Mouse (Mus musculus) layer of hippocampus, adult 11-12 months (tissue): ENCODE measurements around the gene Phf21a.

ENCODE experiments used
- DNase-seq: peaks from one replicate; pipeline ENCODE4 v3.0.0; 2022; ENCODE audit warnings: low spot score

Gene Phf21a

DNA sequence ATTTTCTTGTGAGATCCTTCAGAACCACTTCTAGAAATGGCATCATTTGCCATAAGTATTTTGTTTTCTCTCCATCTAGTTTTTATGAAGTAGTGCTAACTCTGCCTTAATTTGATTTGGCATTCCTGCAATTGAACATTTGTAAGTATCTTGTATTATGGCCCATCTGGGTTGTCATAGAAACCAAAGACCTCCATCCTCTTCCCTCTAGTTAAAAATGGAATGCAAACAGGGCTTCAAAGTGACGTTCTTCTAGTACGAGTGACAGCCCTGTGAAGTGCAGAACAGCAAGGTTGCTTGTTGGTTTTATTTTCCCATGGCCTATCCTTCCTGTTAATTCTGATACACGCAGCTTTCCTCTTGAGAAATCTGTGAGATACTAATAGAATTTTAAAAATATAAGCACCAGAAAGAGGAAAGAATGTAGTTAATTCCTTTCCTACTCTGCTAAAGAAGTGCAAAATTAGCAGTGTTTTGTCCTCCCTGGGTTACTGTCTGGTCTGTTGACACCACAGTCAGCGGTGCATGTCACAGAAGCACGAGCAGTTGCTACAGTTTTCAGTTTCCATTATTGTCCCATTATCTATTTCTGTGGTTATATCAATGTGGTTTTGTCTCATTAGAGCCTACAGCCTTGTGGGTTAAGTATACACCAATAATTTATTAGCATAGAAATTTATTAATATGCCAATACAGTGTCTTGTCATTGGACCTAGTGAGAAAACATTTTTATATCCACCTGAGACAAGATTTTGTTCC lies 209.1 kb downstream of the Phf21a start:
- DNase-seq, result no peak

DNA sequence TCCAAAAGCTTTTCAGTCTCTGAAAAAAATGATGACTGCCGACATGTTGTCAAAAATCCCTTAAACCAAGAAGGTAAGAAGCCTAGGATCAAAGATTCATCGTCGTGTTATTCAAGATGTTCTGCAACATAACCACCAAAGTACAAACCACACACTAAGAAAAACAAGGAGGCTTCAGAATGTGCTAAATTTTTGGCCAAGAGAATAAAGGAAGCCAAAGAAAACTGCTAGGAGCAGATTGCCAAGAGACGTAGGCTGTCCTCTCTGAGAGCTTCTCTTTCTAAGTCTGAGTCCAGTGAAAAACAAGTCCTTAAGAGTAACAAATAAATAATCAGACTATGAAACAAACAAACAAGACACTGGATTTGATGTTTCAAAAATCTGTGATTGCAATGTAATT lies 219.6 kb downstream of the Phf21a start:
- no peak for DNase-seq

DNA sequence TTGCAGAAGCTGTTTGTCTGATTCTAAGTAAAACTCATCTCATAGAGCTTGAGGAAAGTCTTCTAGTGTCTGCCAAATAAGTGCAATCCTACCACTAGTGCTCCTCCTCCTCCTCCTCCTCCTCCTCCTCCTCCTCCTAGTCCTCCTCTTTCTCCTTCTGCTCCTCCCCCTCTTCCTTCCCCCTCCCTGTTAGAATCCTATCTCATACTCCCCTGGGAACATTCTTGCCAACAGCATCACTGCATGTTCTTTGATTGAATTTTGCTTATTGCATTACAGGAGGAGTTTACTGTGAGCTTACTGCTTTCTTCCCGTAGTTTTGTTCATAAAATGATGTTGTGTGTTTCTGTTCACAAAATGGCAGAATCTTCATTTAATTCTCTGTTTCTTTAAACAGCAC lies 221.1 kb downstream of the Phf21a start:
- no peak for DNase-seq

DNA sequence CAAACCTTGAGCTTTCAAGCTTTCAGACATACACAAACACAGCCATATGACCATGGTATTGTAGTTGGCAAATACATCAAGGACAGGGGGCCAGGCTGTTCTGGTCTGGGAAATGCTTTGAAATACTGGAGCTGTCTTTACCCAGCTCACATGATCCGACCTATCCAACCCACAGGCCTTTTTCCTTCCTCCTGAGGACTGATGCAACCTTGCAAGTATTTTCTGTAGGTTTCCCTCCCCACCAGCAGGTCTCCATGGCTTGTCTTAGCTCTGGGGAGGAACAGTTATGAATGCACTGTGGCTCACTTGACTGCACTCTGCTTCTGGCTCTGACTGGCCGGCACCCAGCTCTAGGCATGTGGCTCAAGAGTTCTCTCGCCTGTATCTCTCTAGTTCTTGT lies 223.7 kb downstream of the Phf21a start:
- no peak for DNase-seq

DNA sequence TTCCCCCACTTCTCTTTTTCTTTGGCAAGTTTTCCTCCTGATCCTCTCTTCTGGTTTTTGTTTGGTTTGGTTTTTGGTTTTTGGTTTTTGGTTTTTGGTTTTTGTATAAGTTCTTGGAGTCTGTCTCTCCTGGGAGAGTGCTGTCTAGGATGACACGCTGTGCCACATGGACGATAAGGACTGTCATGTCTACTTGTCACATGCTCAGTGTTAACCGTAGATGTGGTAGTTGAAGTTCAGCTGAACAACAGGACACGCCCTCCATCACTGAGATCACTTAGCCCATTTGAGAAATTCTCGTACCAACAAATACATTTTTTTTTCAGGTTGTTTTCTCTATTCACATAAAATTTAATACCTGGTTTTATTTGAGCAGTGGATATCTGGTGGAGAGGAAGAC lies 224.3 kb downstream of the Phf21a start:
- no peak for DNase-seq

DNA sequence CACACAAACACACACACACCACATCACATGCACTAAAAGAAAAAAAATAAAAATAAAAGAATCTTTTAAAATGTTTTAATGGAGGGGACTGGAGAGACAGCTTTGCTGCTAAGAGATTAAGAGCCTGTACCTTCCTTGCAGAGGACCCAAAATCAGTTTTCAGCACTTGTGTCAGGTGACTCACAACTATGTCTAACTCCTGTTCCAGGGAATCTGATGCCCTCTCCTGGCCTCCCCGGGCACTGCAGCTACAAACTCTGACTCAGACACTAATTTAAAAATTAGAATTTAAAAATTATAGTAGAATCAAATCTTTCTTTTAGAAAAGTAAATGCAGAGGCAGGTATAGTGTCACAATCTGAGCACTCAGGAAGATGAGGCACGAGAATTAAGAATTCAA lies 229.8 kb downstream of the Phf21a start:
- no peak for DNase-seq

DNA sequence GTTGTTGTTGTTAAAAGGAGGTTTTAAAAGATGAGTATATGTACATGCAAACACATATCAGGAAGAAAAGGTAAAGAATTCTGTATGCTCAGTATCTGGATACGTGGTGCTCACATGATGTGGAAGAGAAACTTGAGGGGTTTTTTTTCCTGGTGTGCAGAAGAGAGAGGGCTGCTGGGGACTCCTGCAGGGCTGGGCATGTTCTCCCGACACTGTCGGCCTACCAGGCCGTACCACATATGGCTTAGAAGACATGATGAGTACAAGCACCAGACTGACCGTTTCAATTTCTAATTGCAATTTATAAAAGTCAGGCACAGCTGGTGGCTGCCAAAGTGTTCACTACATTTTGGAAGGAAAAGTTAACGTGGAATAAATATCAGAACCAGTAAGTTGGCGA lies 232.8 kb downstream of the Phf21a start:
- no peak for DNase-seq

DNA sequence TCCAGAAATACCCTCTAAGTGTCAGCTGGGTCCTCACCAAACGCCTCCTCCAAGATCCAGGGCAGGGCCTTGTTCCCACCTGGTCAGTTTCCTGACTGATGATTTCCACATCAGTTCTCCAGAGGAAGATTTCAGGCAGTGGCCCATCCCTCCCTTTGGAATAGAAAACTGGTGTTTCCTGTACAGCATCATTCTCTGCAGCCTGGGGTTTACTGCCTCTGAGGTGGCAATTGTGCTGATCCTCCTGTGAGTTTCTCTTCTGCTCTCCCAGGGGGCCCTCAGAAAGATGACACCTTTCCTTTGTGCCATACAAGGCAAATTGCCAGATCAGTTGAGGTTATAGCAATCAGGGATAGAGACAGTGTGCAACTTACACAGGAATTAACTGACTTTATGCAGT lies 233.3 kb downstream of the Phf21a start:
- DNase-seq, result no peak

DNA sequence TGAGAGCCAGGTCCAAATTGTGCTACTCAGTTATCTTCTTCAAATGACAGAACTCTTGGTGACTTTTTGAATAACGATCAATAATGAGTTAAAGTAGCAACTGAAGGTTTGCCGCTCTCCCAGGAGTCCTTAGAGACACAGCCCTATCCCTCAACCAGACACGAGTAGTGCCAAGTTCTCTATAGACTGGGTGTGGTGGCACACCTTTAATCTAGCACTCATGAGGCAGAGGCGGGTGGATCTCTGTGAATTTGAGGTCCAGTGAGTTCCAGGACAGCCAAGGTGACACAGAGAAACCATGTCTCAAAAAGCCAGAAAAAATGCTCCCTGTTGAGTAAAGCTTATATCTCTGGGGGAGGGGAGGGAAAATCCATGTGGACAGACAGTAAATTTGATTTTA lies 234.7 kb downstream of the Phf21a start:
- DNase-seq, result no peak

DNA sequence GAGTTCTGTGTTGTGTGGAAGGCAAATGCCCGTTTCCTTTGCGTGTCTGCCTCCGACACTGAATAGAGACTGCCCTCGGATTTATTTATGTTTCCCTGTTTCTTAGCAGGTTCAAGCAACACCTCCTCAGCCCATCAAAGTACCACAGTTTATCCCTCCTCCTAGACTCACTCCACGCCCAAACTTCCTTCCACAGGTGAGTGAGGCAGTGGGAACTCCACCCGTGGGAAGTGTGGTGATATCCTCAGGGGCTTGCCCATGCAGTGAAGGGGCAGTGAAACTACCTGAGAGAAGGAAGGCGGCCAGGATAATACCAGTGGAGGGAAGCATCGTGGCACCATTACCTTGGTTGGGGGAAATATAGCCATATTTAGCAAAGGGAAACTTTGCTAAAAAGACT lies 235.3 kb downstream of the Phf21a start:
- no peak for DNase-seq

DNA sequence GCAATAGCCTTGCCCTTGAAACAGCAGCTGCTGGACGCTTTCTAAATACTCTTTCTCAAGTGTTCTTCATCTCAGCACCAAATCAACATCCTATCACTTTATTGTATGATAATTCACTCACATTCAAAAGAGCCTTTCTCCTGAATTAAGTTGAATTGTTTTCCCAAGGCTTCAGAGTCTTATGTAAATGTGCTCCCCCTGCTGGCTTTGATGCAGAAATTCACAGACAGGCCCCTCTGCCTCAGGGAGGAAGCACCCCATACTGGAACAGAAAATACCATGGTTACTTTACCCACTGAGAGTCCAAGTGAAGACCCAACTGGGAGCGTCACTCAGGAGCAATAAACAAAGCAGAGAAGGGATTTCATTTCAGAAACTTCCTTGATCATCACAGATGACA lies 237.9 kb downstream of the Phf21a start:
- DNase-seq, result no peak

DNA sequence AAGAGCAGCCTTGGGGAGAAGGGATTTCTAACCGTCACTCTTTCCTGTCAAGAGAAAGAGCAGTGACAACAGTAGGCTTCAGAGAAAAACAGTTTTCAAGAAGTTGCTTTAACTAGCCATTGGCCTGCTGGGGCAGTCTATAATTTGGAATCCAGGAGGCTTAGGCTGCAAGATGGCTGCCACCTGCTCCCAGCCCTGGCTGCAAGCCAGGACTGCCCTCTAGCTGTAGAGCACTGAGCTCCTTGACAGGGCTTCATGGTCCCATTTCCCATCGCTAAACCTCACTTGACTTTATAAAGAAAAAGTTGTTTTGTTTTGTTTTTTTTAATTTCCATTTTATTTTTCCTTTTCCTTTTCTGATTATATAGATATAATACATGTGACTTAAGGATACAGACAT lies 238.5 kb downstream of the Phf21a start:
- DNase-seq, result no peak

DNA sequence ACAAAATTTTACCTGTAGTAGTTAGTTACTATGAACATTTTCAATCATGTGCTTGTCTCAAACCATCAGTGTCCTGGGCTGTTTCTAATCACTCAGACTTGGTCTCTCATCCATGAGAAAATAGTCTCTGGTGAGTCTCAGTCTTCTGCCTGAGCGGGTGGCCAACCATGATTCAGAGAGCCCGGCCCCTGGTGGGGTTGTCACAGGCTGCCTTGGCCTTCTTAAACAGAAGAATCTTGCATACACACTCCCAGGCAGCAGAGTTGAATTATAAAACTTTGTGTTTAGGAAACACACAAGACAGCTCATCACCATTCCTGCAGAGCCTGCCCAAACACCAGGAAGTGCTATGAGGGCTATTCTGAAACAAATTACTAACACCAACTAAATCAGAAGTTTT lies 239.0 kb downstream of the Phf21a start:
- DNase-seq, result no peak

DNA sequence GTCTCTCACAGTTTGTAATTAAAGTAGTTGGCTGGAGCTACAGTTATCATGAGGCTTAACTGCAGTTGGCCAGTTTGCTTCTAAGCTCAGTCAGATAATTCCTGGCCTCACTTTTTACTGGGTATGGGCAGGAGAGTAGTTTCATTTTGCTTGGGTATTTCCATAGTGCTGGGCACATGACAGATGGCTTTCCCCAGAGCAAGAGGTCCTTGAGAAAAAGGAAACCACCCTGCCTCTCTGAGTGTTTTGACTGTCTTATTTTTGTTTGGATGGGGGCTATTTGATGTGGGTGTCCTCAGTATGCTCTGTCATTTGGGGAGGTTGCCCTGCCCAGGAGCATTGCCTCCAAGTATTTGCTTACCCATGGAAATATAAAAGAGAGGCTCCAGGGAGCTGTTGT lies 249.5 kb downstream of the Phf21a start:
- DNase-seq, result no peak

DNA sequence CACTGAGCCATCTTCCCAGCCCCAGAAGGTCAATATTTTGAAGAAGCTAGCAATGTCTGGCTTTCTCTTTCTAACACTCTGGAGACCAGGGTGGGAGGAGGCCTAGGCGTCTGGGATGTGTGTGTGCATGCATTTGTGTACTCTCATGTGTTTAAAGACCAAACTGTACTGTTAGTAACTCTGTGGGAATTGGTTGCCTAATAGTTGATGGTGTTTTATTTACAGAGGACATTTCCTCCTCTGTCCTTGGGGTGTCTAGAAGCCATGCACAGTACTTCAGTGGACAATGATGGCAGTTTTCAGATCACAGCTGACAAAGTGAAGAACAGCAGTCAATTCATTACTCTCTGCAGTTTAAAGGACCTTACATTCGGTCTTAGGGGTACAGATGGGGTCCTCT lies 254.3 kb downstream of the Phf21a start:
- DNase-seq, result no peak

DNA sequence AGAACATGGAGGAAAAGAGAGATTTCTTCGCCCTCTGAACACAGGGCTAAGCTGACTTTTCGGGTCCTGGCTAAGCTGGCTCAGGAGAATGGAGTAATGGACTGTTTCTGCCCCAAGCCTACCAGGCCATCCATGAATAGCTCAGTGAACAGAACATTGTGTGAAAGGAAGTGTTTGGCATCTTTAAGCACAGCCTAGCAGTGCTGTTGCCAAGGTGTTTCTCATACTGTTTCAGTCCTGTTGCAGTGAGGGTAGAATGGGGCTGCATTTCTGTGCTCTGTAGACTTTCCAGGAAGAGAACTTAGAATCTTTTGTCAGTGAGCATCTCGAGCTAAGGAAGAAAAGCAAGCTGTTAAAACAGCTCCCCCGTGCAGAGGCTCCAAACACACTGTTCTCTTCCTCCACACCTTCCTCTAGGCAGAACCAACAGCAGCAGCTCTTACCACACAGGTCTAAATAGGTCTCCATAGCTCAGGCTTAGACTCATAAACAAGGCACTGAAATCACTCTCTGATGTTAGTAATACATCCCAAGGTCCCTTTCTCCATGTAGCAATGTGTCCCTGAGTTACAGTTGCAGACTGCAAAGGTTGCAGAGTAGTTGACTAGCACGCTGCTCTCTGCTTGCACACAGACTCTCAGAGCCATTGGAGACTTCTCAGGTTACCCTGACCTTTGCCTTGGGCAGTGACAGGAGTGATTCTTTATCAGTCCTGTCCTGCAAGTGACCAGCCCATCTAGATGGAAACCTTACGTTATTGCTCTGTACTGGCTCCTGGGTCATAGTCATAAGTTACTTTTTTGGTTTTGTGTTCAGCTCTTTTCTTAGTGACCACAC lies 256.9 kb downstream of the Phf21a start:
- DNase-seq, result no peak

DNA sequence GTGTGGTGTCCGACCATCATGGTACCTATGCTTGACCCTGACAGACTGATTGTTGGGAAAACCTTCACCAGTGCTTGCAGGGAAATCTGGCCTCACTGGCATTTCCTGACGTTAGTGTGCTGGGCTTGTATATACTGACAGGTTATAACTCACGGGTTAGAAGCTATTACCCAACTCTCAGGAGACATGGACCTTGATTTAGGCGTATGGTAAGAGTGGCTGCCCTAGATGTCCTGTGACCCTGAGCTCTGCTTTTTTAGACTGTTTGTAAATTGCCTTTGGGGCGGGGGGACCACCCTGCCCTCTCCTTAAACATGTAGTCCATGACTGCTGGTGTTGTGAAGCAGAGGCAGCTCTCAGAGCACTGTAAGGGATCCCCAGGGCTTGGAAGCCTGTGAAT lies 257.8 kb downstream of the Phf21a start:
- DNase-seq, result no peak

DNA sequence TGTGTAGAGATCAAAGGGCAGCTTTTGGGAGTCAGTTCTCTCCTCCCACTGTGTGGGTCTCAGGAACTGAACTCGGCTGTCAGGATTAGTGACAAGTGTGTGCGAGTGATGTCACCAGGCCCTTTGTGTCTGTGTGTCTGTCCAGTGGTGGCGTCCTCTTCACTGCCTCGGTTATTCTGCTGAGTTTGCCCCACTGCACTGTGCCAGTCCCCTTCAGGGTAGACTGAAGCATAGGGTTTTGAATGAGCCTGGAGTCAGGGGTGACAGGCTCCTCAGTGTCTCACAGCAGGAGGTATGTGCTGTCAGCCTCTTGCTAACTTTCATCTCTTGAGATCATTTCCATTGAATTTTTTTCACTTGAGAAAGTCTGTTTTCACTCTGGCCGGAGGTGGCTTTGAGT lies 260.5 kb downstream of the Phf21a start:
- DNase-seq, result no peak

DNA sequence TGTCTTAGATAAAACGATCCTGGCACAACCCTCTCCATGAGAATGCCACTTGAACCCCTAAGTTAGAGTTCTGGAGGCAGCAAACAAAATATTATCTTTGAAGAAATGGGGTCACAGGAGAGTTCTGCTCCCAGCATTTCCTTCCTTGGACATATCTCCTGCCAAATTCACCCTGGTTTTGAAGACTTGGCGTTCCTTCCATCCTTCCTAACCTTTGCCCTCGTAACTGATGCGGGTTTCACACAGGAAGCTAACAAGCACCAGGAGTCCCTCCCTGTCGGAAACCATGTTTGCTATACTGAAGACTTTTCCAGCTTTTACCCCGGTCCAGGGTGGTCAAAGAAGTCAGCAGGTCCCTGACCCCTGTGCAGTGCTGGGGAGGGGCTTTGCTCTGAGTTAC lies 261.3 kb downstream of the Phf21a start:
- no peak for DNase-seq

DNA sequence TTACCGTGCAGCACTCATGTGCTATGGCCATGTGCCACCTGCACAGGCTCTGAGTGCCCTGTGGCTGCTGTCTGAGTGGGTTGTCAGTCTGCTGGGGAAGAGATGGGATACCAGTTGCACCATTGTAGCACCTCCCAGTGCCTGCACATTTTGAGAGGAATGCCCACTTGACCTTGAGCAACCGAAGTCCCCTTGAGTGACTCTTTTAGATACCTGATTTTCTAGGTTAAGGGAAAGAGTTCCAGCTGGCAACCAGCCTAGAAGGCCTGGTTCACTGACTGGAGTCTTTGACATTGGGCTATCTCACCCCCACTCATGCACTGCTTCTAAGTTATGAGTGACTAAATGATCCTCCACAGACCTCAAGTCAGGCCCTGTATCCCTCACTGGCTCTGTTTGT lies 266.4 kb downstream of the Phf21a start:
- DNase-seq, result no peak

DNA sequence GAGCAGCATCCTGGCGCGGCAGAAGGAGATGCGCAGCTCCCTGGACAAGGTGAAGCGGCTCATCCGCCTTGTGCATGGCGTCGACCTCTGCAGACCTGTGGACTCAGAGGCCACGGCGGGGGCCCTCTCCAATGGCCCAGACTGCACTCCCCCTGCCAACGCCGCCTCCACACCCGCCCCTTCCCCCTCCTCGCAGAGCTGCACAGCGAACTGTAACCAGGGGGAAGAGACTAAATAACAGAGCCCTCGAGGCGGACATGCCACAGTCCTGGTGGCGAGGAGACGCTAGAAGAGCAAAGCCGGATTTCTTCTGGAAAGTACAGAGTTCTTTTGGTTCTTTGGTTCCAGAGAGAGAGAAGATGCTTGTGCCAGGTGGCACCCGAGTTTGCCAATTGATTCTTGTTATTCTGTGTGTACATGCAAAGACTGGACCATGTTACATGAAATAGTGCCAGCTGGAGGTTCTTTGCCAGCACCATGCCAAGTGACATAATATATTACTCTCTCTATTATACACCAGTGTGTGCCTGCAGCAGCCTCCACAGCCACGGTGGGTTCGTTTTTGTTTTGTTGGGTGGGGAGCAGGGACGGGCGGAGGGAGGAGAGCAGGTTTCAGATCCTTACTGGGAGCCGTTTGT lies 267.4 kb downstream of the Phf21a start:
- DNase-seq, result no peak

DNA sequence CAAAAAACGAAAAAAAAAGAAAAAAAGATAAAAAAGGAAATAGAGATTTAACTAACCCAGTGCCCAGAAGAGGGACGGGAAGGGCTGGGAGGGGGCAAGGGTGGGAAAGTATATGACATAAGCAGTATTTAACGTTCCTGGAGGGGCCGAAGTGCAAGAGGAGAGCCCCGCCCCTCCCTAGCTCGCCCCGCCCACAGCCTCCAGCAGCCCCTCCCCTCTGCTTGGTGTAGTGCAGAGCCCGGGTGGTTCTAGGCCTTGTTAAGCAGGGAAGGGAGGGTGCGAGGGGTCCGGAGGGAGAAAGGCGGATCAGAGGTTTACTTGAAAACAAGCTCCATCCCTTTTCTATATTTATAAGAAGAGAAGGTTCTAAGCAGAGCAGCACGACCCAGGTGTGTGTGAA lies 268.0 kb downstream of the Phf21a start:
- no peak for DNase-seq

DNA sequence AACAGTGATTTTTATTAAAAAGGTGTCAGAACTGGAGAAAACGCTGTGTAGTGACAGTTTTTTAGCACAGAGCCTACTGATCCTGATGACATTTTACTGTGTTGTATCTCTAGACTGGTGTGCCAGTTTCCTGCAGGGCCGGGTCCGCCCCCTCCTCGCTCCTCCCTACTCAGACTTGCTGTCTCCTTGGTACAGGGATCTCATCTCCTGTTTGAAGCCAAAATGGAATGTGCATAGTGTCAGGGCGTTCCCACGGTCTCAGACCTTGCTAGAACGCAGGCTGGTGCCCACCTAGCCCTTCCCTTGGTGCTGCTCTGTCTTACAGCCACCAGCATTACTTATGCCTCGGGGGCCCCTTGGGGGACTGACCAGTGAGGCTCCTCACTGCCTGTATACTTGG lies 268.9 kb downstream of the Phf21a start:
- DNase-seq, result no peak
